Mouse (Mus musculus) gastrocnemius, adult 8-10 months (tissue): ENCODE results near the gene Ccna1. TPM values are rescaled to one million over a fixed set of nuclear protein-coding genes. Genes with fewer than 3 reads are reported as not detected.

ENCODE experiments used
- DNase-seq, 2 experiments: peaks; one replicate each; pipeline ENCODE4 v3.0.0; 2022; ENCODE audit warnings: low spot score in 2 of 2
- total RNA-seq, 4 experiments: library from RNA; stranded (reverse); gene quantifications; 2 replicates each; pipeline ENCODE4 v1.2.4; 2022

Ccna1 gene
- total RNA-seq, 4 experiments from 2014 or later = not detected

- DNase-seq = no peak
These were observed 10.7 kb upstream of the Ccna1 start for GRCm38 (mm10) chr3:55065738-55066665.

GRCm38 (mm10) chr3:55064396-55064795 is 9.1 kb upstream of the Ccna1 start:
- peak; percentile 14 to 18 for DNase-seq

- no peak for DNase-seq
These were observed 7.4 kb upstream of the Ccna1 start for GRCm38 (mm10) chr3:55062653-55063052.

- no peak for DNase-seq
These were observed 1.1 kb upstream of the Ccna1 start for GRCm38 (mm10) chr3:55056376-55056775.

GRCm38 (mm10) chr3:55055747-55056120 is 433 bp upstream of the Ccna1 start:
- DNase-seq = no peak

GRCm38 (mm10) chr3:55054231-55054630 is 1.1 kb downstream of the Ccna1 start:
- no peak for DNase-seq

- DNase-seq = no peak
These were observed 10.5 kb downstream of the Ccna1 start for GRCm38 (mm10) chr3:55044601-55045370.

GRCm38 (mm10) chr3:55037608-55038007 is 17.7 kb downstream of the Ccna1 start:
- no peak for DNase-seq

- no peak for DNase-seq
These were observed 27.9 kb downstream of the Ccna1 start for GRCm38 (mm10) chr3:55027271-55027840.

- DNase-seq = no peak
These were observed 29.8 kb downstream of the Ccna1 start for GRCm38 (mm10) chr3:55025502-55025901.

- no peak for DNase-seq
These were observed 32.0 kb downstream of the Ccna1 start for GRCm38 (mm10) chr3:55023347-55023746.

GRCm38 (mm10) chr3:55022247-55022646 is 33.1 kb downstream of the Ccna1 start:
- no peak for DNase-seq

GRCm38 (mm10) chr3:55012536-55012935 is 42.8 kb downstream of the Ccna1 start:
- no peak for DNase-seq

- no peak for DNase-seq
These were observed 43.6 kb downstream of the Ccna1 start for GRCm38 (mm10) chr3:55011681-55012080.

- no peak for DNase-seq
These were observed 46.1 kb downstream of the Ccna1 start for GRCm38 (mm10) chr3:55008965-55009741.

GRCm38 (mm10) chr3:55004036-55004435 is 51.3 kb downstream of the Ccna1 start:
- DNase-seq = no peak

GRCm38 (mm10) chr3:55001677-55002076 is 53.6 kb downstream of the Ccna1 start:
- DNase-seq = no peak
